Mouse (Mus musculus): ENCODE results near the gene Sav1. TPM values are rescaled to one million over a fixed set of nuclear protein-coding genes. Genes with fewer than 3 reads are reported as not detected.
A peak's percentile ranks its signal among the peaks of the same experiment; 100 is the strongest.

The Sav1 gene
- total RNA-seq, 2 experiments from 2014 or later: 16.9 to 19.6 TPM

DNA sequence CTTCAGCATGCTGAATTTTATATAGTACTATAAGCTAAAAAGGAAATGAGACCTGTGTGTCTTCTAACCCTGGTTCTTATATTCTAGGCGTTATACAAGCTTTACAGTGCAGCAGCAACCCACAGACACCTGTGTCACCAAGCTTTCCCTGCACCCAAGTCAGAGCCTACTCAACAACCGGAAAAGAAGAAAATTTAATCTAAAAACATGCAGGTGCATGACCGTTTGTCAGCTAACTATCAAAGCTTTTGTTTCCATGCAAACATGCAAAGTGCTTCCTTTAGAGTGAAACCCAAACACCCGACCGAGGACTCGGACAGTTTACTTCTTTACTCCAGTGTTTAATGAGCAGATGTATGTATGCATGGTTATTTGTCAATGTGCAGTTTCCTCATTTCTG is 23.7 kb downstream of the Sav1 start:
- no peak for DNase-seq (ENCODE audit: low spot score in 2 of 2)

GRCm38 (mm10) chr12:69962468-69962867 is 24.3 kb downstream of the Sav1 start:
- peak; percentile 35 to 60 for DNase-seq (ENCODE audit: low spot score in 2 of 2)

GRCm38 (mm10) chr12:69957378-69957777 is 29.4 kb downstream of the Sav1 start:
- DNase-seq (ENCODE audit: low spot score in 2 of 2): no peak

DNA sequence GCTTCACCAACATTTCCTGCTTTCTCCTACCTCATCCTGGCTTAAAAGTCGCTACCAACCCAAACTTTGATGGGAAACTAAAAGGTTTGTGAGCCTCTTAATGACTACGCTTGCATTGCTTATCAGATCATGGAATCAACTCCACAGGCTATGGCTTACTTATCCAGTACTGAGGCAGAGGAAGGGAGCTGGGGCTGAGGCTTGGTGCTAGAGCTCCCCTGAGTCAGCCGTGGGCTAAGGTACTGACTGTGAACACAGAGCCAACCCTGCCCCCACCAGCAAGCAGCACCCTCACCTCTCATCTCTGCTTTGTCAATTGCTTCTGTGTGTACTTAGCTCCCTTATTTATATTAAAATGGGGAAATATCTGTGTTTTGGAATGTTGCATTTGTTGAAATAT is 39.3 kb downstream of the Sav1 start:
- no peak for DNase-seq (ENCODE audit: low spot score in 2 of 2)

DNA sequence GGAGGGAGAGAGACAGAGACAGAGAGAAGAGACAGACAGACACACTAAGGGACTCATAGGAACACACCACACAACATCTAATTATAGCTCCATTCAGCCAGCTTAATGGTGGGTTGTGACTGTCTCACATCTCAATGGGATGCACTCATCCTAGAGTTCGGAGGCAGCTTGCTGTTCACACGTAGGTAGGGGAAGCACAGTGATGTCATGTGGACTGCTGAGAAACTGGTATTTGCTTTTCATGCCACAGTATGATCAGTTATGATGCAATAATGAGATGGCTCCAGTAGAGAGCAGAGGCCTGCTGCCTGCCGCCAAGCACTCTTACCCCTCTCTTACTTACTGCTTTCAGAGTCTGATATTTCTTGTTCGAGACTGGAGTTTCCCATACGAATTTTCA is 40.9 kb downstream of the Sav1 start:
- no peak for DNase-seq (ENCODE audit: low spot score in 2 of 2)

DNA sequence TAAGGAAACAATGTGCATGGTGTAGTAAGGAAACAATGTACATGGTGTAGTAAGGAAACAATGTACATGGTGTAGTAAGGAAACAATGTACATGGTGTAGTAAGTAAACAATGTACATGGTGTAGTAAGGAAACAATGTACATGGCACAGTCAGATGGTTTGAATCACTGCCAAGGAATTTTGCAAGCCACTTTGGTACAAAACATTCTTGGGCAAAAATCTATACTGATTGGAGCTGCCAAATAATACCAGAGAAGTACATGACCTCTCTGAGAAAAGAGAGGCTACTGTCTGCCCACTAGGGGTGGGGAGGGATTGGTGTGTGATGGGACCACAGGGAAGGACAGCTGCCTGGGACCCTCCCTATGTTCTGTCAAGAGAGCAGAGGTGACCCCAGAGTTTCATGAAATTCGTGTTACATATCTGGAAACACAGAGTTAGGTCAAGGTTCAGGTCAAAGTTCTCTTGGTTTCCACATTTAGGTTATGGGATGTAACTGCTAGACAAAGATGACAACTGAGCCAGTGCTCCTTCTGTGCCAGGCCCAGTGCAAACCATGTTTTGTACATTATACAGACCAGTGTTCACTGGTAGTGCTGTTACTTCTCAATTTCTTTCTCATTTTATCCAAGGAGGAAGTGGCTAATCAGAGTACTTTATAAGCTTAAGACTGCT is 45.0 kb downstream of the Sav1 start:
- no peak for DNase-seq (ENCODE audit: low spot score in 2 of 2)

DNA sequence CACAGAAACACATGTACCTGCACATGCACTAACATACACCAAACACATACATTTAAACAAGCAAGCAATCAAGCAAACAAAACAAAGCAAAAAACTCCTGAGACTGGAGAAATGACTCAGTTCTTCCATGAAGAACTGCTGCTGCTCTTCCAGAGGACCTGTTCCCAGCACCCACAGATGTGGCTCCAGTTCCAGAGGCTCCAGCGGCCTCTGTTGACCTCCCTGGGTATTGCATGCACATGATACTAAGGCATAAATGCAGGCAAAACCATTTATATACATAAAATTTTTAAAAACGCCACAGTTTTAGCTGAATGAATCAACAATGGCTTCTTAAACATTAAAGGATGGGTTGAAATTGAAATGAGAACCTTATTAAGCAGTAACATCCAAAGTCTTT is 47.5 kb downstream of the Sav1 start:
- DNase-seq (ENCODE audit: low spot score in 2 of 2): no peak

- DNase-seq (ENCODE audit: low spot score in 2 of 2): no peak
Measured at GRCm38 (mm10) chr12:69937731-69938130, 49.1 kb downstream of the Sav1 start.

DNA sequence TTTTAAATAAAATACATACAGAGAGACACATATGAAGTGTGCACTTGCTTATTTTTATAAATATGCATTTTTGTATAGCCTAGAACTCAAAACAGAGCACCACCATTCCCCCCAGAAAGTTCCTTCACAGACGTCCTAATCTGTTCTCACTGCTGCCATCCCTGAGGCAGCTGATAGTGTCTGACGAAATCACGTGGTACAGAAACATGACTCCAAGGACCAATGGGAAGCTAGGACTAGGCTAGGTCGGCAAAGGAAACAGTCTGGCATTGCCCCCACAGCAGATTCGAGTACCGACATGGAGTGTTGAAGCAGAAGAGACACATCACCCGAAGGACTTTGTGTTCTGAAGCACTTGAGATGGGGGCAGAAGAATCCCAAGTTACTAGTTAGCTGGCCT is 60.1 kb downstream of the Sav1 start:
- DNase-seq (ENCODE audit: low spot score in 2 of 2): no peak

GRCm38 (mm10) chr12:69924012-69924411 is 62.8 kb downstream of the Sav1 start:
- peak in 1 of 2 experiments; percentile 15 for DNase-seq (ENCODE audit: low spot score in 2 of 2)

GRCm38 (mm10) chr12:69923603-69924002 is 63.2 kb downstream of the Sav1 start:
- DNase-seq (ENCODE audit: low spot score in 2 of 2): no peak

DNA sequence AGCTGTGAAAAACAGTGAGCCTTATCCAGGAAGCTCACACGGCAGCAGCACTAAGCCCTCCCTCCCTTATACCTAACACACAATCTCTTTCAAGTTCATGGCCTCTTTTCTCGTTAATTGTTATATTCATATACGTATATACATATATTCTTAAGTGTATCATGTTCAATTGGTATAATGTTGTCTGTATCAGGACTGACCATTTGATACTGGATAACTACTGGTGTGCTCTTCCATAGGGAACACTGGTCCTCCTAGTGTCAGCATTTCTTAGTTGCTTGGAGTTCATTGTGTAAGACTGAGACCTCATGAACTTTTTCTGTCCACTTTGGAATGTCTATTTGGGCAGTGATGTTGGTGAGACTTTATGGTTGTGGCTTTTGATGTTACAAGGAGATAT is 63.7 kb downstream of the Sav1 start:
- DNase-seq (ENCODE audit: low spot score in 2 of 2): no peak

GRCm38 (mm10) chr12:69922099-69922498 is 64.7 kb downstream of the Sav1 start:
- no peak for DNase-seq (ENCODE audit: low spot score in 2 of 2)

DNA sequence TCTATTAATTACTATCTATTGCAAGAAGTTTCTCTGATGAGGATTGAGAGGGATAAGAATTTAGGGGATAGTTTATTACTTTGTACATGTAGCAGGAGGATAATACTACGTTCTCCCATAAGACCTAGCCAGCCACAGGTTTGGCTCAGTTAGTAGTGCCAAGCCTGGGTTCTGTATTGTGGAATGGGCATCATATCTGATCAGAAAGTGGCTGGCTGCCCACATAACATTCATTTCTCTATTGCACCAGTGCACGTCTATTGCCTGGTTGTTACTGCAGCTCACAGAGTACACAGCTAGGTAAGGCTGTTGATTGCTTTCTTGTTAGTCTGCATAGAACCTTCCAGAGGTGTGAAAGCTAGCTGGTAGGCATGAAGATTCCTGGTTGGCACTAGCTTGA is 68.9 kb downstream of the Sav1 start:
- no peak for DNase-seq (ENCODE audit: low spot score in 2 of 2)

Other genes starting within 250 kb of the Sav1 start
- gene Cdkl1, start 195.7 kb downstream of the Sav1 start, total RNA-seq (2021): 10 to 100 TPM; 21.9 to 24.4 TPM
- 100 to 1,000 TPM; 206 to 222 TPM for gene Atl1, start 94.4 kb downstream of the Sav1 start, total RNA-seq (2021)
- gene Map4k5, start 93.8 kb downstream of the Sav1 start, total RNA-seq (2021): 10 to 100 TPM; 48.5 to 51.2 TPM
- 10 to 100 TPM; 55.1 to 55.9 TPM for gene Nin, start 126.7 kb upstream of the Sav1 start, total RNA-seq (2021)
- not detected for gene Abhd12b, start 167.1 kb upstream of the Sav1 start, total RNA-seq (2021)
- gene Pygl, start 244.5 kb upstream of the Sav1 start, total RNA-seq (2021): 1 to 10 TPM; 3.2 to 5.4 TPM